7 mouse cellular contexts compared by ENCODE assay signal in genomic region chr7:109957996-109958789, GRCm38 (mm10). TPM values are rescaled to one million over a fixed set of nuclear protein-coding genes. Genes with fewer than 3 reads are reported as not detected.
A peak's percentile ranks its signal among the peaks of the same experiment; 100 is the strongest.
DNase-seq lines count a peak whose midpoint lies in the region; ATAC-seq and TF ChIP-seq lines count a peak whose summit lies in the region.

No protein-coding gene starts in this region.

- H3K9ac ChIP-seq in lung, embryonic 16.5 days (ENCODE audit: low read length): peak overlapping the region; percentile 94
- peak overlapping the region; percentile 91 for H3K9ac ChIP-seq in forebrain, embryonic 14.5 days (ENCODE audit: low read length)
- peak overlapping the region; percentile 91 for H3K9ac ChIP-seq in limb, embryonic 14.5 days (ENCODE audit: low read depth, low read length, severe bottlenecking)
- H3K9ac ChIP-seq in stomach, embryonic 16.5 days (ENCODE audit: low read length): peak overlapping the region; percentile 95

- no peak for DNase-seq in lung, postnatal 25 days (ENCODE audit: low spot score)
- DNase-seq in forebrain, embryonic 14.5 days (ENCODE audit: low spot score): no peak
- DNase-seq in limb, embryonic 14.5 days (ENCODE audit: low spot score): no peak
- no peak for DNase-seq in thymus, postnatal 14 days
- no peak for DNase-seq in gastrocnemius, postnatal 14 days

- intact Hi-C loops in gastrocnemius, postnatal 14 days (cut with DNase I; ENCODE audit: low total_unique reads): no loop called here

- peaks cover 29% of the 10 kb centered on the region for H3K4me1 ChIP-seq in lung, embryonic 16.5 days (replicated peaks; ENCODE audit: control insufficient read depth, insufficient read depth, low read length)
- peaks cover 20% of the 10 kb centered on the region for H3K4me1 ChIP-seq in forebrain, embryonic 14.5 days (ENCODE audit: control insufficient read depth, insufficient read depth, low read length)
- H3K4me1 ChIP-seq in limb, embryonic 14.5 days (ENCODE audit: control insufficient read depth, insufficient read depth, low read length): peaks cover 47% of the 10 kb centered on the region
- H3K4me1 ChIP-seq in stomach, embryonic 16.5 days (ENCODE audit: control insufficient read depth, insufficient read depth, low read length): peaks cover 20% of the 10 kb centered on the region

- H3K4me2 ChIP-seq in lung, embryonic 16.5 days (ENCODE audit: low read depth, low read length): peak overlapping the region; percentile 79
- peak overlapping the region; percentile 68 for H3K4me2 ChIP-seq in forebrain, embryonic 14.5 days (ENCODE audit: low read length)
- H3K4me2 ChIP-seq in limb, embryonic 14.5 days (replicated peaks; ENCODE audit: low read depth, low read length, severe bottlenecking): peak overlapping the region; percentile 91
- peak overlapping the region; percentile 72 for H3K4me2 ChIP-seq in stomach, embryonic 16.5 days (ENCODE audit: low read depth, low read length)

- no peaks in the 10 kb centered on the region for H3K36me3 ChIP-seq in lung, embryonic 16.5 days (ENCODE audit: control insufficient read depth, insufficient read depth, low read length)
- no peaks in the 10 kb centered on the region for H3K36me3 ChIP-seq in forebrain, embryonic 14.5 days (ENCODE audit: control insufficient read depth, insufficient read depth, low read length)
- H3K36me3 ChIP-seq in limb, embryonic 14.5 days (ENCODE audit: control insufficient read depth, insufficient read depth, low read length): no peaks in the 10 kb centered on the region
- H3K36me3 ChIP-seq in stomach, embryonic 16.5 days (ENCODE audit: control insufficient read depth, insufficient read depth, low read length): no peaks in the 10 kb centered on the region

- H3K9me3 ChIP-seq in lung, embryonic 16.5 days (ENCODE audit: control insufficient read depth, low read length): no peaks in the 10 kb centered on the region
- no peaks in the 10 kb centered on the region for H3K9me3 ChIP-seq in forebrain, embryonic 14.5 days (replicated peaks; ENCODE audit: control insufficient read depth, low read length)
- H3K9me3 ChIP-seq in limb, embryonic 14.5 days (ENCODE audit: control insufficient read depth, low read length): no peaks in the 10 kb centered on the region
- H3K9me3 ChIP-seq in stomach, embryonic 16.5 days (replicated peaks; ENCODE audit: control insufficient read depth, low read length): no peaks in the 10 kb centered on the region

- no peaks in the 10 kb centered on the region for H3K27me3 ChIP-seq in lung, embryonic 16.5 days (ENCODE audit: control insufficient read depth, insufficient read depth, low read depth, low read length)
- no peaks in the 10 kb centered on the region for H3K27me3 ChIP-seq in forebrain, embryonic 14.5 days (replicated peaks; ENCODE audit: control insufficient read depth, insufficient read depth, low read length)
- H3K27me3 ChIP-seq in limb, embryonic 14.5 days (ENCODE audit: control insufficient read depth, insufficient read depth, low read length): no peaks in the 10 kb centered on the region
- H3K27me3 ChIP-seq in stomach, embryonic 16.5 days (ENCODE audit: control insufficient read depth, insufficient read depth, low read length): no peaks in the 10 kb centered on the region

- H3K4me3 ChIP-seq in lung, embryonic 16.5 days (ENCODE audit: low read length): peak overlapping the region; percentile 84
- peak overlapping the region; percentile 77 for H3K4me3 ChIP-seq in forebrain, embryonic 14.5 days (ENCODE audit: low read depth, low read length)
- H3K4me3 ChIP-seq in limb, embryonic 14.5 days (replicated peaks; ENCODE audit: low read length): peak overlapping the region; percentile 70
- peak overlapping the region; percentile 78 for H3K4me3 ChIP-seq in stomach, embryonic 16.5 days (replicated peaks; ENCODE audit: low read length)

- 56% methylated on average over 8 of the region's 8 CpGs for WGBS in lung, embryonic 16.5 days
- 74% methylated on average over 8 of the region's 8 CpGs for WGBS in forebrain, embryonic 14.5 days
- WGBS in limb, embryonic 14.5 days: 77% methylated on average over 8 of the region's 8 CpGs
- 68% methylated on average over 8 of the region's 8 CpGs for WGBS in stomach, embryonic 16.5 days

- TF ChIP-seq POLR2A in limb, embryonic 14.5 days (IDR thresholded peaks at IDR 0.05; ENCODE audit: borderline replicate concordance, extremely low read depth, insufficient read depth, insufficient read length): no peak

- H3K27ac ChIP-seq in lung, embryonic 16.5 days (ENCODE audit: low read length): 0 out of 2 replicates have a peak overlapping the region, but pooled peaks have one; percentile 0
- no peak overlapping the region for H3K27ac ChIP-seq in forebrain, embryonic 14.5 days (ENCODE audit: low read depth, low read length)
- no peak overlapping the region for H3K27ac ChIP-seq in limb, embryonic 14.5 days (replicated peaks; ENCODE audit: low read depth, low read length)
- no peak overlapping the region for H3K27ac ChIP-seq in stomach, embryonic 16.5 days (ENCODE audit: low read length)

- no peak for ATAC-seq in lung, embryonic 16.5 days (ENCODE audit: low read depth)
- no peak for ATAC-seq in forebrain, embryonic 14.5 days
- ATAC-seq in limb, embryonic 14.5 days (ENCODE audit: low FRiP score, low read depth): no peak
- ATAC-seq in stomach, embryonic 16.5 days (ENCODE audit: insufficient read depth, low FRiP score): no peak

RNA-seq across cellular contexts. Expression of gene Dennd5a, which starts 2.1 kb away (rescaled TPM):
- 32.5 and 32.9 TPM in 2 replicates for polyA plus RNA-seq in lung, embryonic 16.5 days (2015; fragmentation: Nextera tagmentation; extraction: Ambion mirVana)
- polyA plus RNA-seq in forebrain, embryonic 14.5 days (2014; fragmentation: Nextera tagmentation; extraction: Ambion mirVana): 57.5 and 59.4 TPM in 2 replicates
- 112 and 139 TPM in 2 replicates for polyA plus RNA-seq in limb, embryonic 14.5 days (2012; rRNA removed)
- polyA plus RNA-seq in limb, embryonic 14.5 days (2014; fragmentation: Nextera tagmentation; extraction: Ambion mirVana): 55.3 and 62.6 TPM in 2 replicates
- polyA plus RNA-seq in stomach, embryonic 16.5 days (2015; fragmentation: Nextera tagmentation; extraction: Ambion mirVana): 24.7 and 27.3 TPM in 2 replicates
- 10 to 100 TPM; 50.2 to 57.4 TPM for total RNA-seq in gastrocnemius, postnatal 14 days (2021)

RNA-seq across cellular contexts. Expression of gene Tmem41b, which starts 28.5 kb away (rescaled TPM):
- polyA plus RNA-seq in lung, embryonic 16.5 days (2015; fragmentation: Nextera tagmentation; extraction: Ambion mirVana): 65.2 and 65.4 TPM in 2 replicates
- 71.8 and 81.5 TPM in 2 replicates for polyA plus RNA-seq in forebrain, embryonic 14.5 days (2014; fragmentation: Nextera tagmentation; extraction: Ambion mirVana)
- 57.1 and 59.0 TPM in 2 replicates for polyA plus RNA-seq in limb, embryonic 14.5 days (2012; rRNA removed)
- polyA plus RNA-seq in limb, embryonic 14.5 days (2014; fragmentation: Nextera tagmentation; extraction: Ambion mirVana): 72.0 and 72.4 TPM in 2 replicates
- polyA plus RNA-seq in stomach, embryonic 16.5 days (2015; fragmentation: Nextera tagmentation; extraction: Ambion mirVana): 67.5 and 73.8 TPM in 2 replicates
- total RNA-seq in gastrocnemius, postnatal 14 days (2021): 10 to 100 TPM; 28.8 to 32.6 TPM

RNA-seq across cellular contexts. Expression of gene Ipo7, which starts 59.9 kb away (rescaled TPM):
- 40.4 and 45.8 TPM in 2 replicates for polyA plus RNA-seq in lung, embryonic 16.5 days (2015; fragmentation: Nextera tagmentation; extraction: Ambion mirVana)
- polyA plus RNA-seq in forebrain, embryonic 14.5 days (2014; fragmentation: Nextera tagmentation; extraction: Ambion mirVana): 15.4 and 18.6 TPM in 2 replicates
- 40.2 and 49.2 TPM in 2 replicates for polyA plus RNA-seq in limb, embryonic 14.5 days (2012; rRNA removed)
- 17.4 and 18.1 TPM in 2 replicates for polyA plus RNA-seq in limb, embryonic 14.5 days (2014; fragmentation: Nextera tagmentation; extraction: Ambion mirVana)
- polyA plus RNA-seq in stomach, embryonic 16.5 days (2015; fragmentation: Nextera tagmentation; extraction: Ambion mirVana): 49.4 and 49.5 TPM in 2 replicates
- 10 to 100 TPM; 68.5 to 68.6 TPM for total RNA-seq in gastrocnemius, postnatal 14 days (2021)
